Mouse (Mus musculus) MEL (cell line): ENCODE results near the gene Fbn1. TPM values are rescaled to one million over a fixed set of nuclear protein-coding genes. Genes with fewer than 3 reads are reported as not detected.

ENCODE experiments used
- DNase-seq: peaks from one replicate; pipeline ENCODE4 v3.0.0; 2011; ENCODE audit warnings: low read depth, low spot score
- H3K27ac ChIP-seq: 2 replicates; pipeline ENCODE4 v1.5.1; 2012; ENCODE audit warnings: low read depth, mild to moderate bottlenecking, control low read depth, low read length, moderate library complexity; ENCODE audit not compliant: control insufficient read depth
- H3K27me3 ChIP-seq, 2 experiments: fragments of 150-350 bp in 1 of 2; sonication (generic) in 1 of 2; 2 replicates each; pipeline ENCODE4 v1.6.1; 2012; ENCODE audit warnings: low read length in 2 of 2, mild to moderate bottlenecking in 2 of 2, improper control_type of control experiment in 1 of 2, moderate library complexity in 1 of 2; ENCODE audit not compliant: insufficient read depth in 2 of 2, control insufficient read depth in 1 of 2
- H3K36me3 ChIP-seq, 2 experiments: 2 replicates each; pipeline ENCODE4 v1.6.1; 2012 to 2014; ENCODE audit warnings: low read length in 2 of 2, improper control_type of control experiment in 1 of 2, inconsistent platforms in 1 of 2, mild to moderate bottlenecking in 1 of 2; ENCODE audit not compliant: insufficient read depth in 2 of 2, control insufficient read depth in 1 of 2
- H3K4me1 ChIP-seq, 2 experiments: fragments of 150-350 bp in 1 of 2; sonication (generic) in 1 of 2; 2 replicates each; pipeline ENCODE4 v1.6.1; 2012; ENCODE audit warnings: low read length in 2 of 2, improper control_type of control experiment in 1 of 2, mild to moderate bottlenecking in 1 of 2; ENCODE audit not compliant: insufficient read depth in 2 of 2, control insufficient read depth in 1 of 2
- H3K4me3 ChIP-seq, 2 experiments: fragments of 150-350 bp in 1 of 2; sonication (generic) in 1 of 2; 2 replicates each; pipeline ENCODE4 v1.5.1; 2012; ENCODE audit warnings: low read depth in 2 of 2, low read length in 2 of 2, mild to moderate bottlenecking in 2 of 2, moderate library complexity in 2 of 2, control low read depth in 1 of 2, improper control_type of control experiment in 1 of 2; ENCODE audit not compliant: control insufficient read depth in 1 of 2, insufficient read depth in 1 of 2
- H3K79me2 ChIP-seq: 2 replicates; pipeline ENCODE4 v1.6.1; 2012; ENCODE audit warnings: mild to moderate bottlenecking, low read length, moderate library complexity; ENCODE audit not compliant: control insufficient read depth, poor library complexity, insufficient read depth
- H3K9ac ChIP-seq: 2 replicates; pipeline ENCODE4 v1.6.1; 2012; ENCODE audit warnings: low read depth, mild to moderate bottlenecking, control low read depth, low read length, moderate library complexity; ENCODE audit not compliant: control insufficient read depth, poor library complexity, severe bottlenecking
- H3K9me3 ChIP-seq: fragments of 150-350 bp; sonication (generic); replicated peaks from 2 replicates; pipeline ENCODE4 v1.6.1; 2012; ENCODE audit warnings: mild to moderate bottlenecking, low read length, improper control_type of control experiment, moderate library complexity; ENCODE audit not compliant: insufficient read depth
- BHLHE40 ChIP-seq: IDR thresholded peaks from 2 replicates; pipeline ENCODE4 v1.6.1; 2012; ENCODE audit warnings: low read depth, mild to moderate bottlenecking, inconsistent platforms, low read length, improper control_type of control experiment, borderline replicate concordance
- CHD1 ChIP-seq: IDR thresholded peaks from 2 replicates; pipeline ENCODE4 v1.6.1; 2012; ENCODE audit warnings: low read depth, mild to moderate bottlenecking, inconsistent platforms, low read length, improper control_type of control experiment
- CHD2 ChIP-seq: IDR thresholded peaks from 2 replicates; pipeline ENCODE4 v1.6.1; 2011; ENCODE audit warnings: low read length, improper control_type of control experiment
- CTCF ChIP-seq, 3 experiments: IDR thresholded peaks in 2 of 3; conservative IDR thresholded peaks in 1 of 3; 2 replicates each; pipeline ENCODE4 v1.5.1; 2011 to 2012; ENCODE audit warnings: low read length in 3 of 3, low read depth in 2 of 3, mild to moderate bottlenecking in 2 of 3, improper control_type of control experiment in 1 of 3, inconsistent platforms in 1 of 3, mixed read lengths in 1 of 3, moderate library complexity in 1 of 3; ENCODE audit not compliant: control insufficient read depth in 1 of 3, insufficient read depth in 1 of 3, poor library complexity in 1 of 3, severe bottlenecking in 1 of 3
- EP300 ChIP-seq, 2 experiments: IDR thresholded peaks; 2 replicates each; pipeline ENCODE4 v1.6.1; 2011; ENCODE audit warnings: improper control_type of control experiment in 2 of 2, low read length in 2 of 2, low read depth in 1 of 2, mild to moderate bottlenecking in 1 of 2
- ETS1 ChIP-seq: IDR thresholded peaks from 2 replicates; pipeline ENCODE4 v1.6.1; 2012; ENCODE audit warnings: low read depth, mild to moderate bottlenecking, inconsistent platforms, low read length, improper control_type of control experiment, moderate library complexity
- GATA1 ChIP-seq: IDR thresholded peaks from 2 replicates; pipeline ENCODE4 v1.6.1; 2011; ENCODE audit warnings: low read depth, low read length, improper control_type of control experiment
- HCFC1 ChIP-seq: IDR thresholded peaks from 2 replicates; pipeline ENCODE4 v1.6.1; 2012; ENCODE audit warnings: low read depth, mild to moderate bottlenecking, inconsistent platforms, low read length, improper control_type of control experiment, moderate library complexity
- JUND ChIP-seq: IDR thresholded peaks from 2 replicates; pipeline ENCODE4 v1.6.1; 2011; ENCODE audit warnings: low read depth, mild to moderate bottlenecking, improper control_type of control experiment, low read length
- MAFK ChIP-seq: IDR thresholded peaks from 2 replicates; pipeline ENCODE4 v1.6.1; 2011; ENCODE audit warnings: low read depth, mild to moderate bottlenecking, low read length, improper control_type of control experiment, borderline replicate concordance
- MAX ChIP-seq: IDR thresholded peaks from 2 replicates; pipeline ENCODE4 v1.6.1; 2011; ENCODE audit warnings: low read length, improper control_type of control experiment
- MEF2A ChIP-seq: IDR thresholded peaks from 2 replicates; pipeline ENCODE4 v1.6.1; 2014; ENCODE audit warnings: low read depth, mild to moderate bottlenecking, inconsistent platforms, low read length, improper control_type of control experiment; ENCODE audit not compliant: poor library complexity, insufficient replicate concordance, severe bottlenecking; ENCODE audit errors: extremely low read depth
- NRF1 ChIP-seq: IDR thresholded peaks from 2 replicates; pipeline ENCODE4 v1.6.1; 2014; ENCODE audit warnings: low read depth, mild to moderate bottlenecking, inconsistent platforms, low read length, improper control_type of control experiment, moderate library complexity; ENCODE audit not compliant: poor library complexity, insufficient read depth, severe bottlenecking
- POLR2A ChIP-seq, 2 experiments: IDR thresholded peaks; 2 replicates each; pipeline ENCODE4 v1.6.1; 2011 to 2012; ENCODE audit warnings: low read length in 2 of 2, mild to moderate bottlenecking in 2 of 2, control low read depth in 1 of 2, improper control_type of control experiment in 1 of 2, low read depth in 1 of 2, moderate library complexity in 1 of 2; ENCODE audit not compliant: control insufficient read depth in 1 of 2, insufficient read depth in 1 of 2, poor library complexity in 1 of 2
- POLR2AphosphoS2 ChIP-seq: IDR thresholded peaks from 2 replicates; pipeline ENCODE4 v1.6.1; 2011; ENCODE audit warnings: low read length, improper control_type of control experiment
- POLR2AphosphoS5 ChIP-seq: IDR thresholded peaks from 2 replicates; pipeline ENCODE4 v1.6.1; 2012; ENCODE audit warnings: low read depth, borderline replicate concordance, mild to moderate bottlenecking, inconsistent platforms, low read length, moderate library complexity, mixed read lengths
- SIN3A ChIP-seq: IDR thresholded peaks from 2 replicates; pipeline ENCODE4 v1.6.1; 2012; ENCODE audit warnings: low read length, improper control_type of control experiment, inconsistent platforms
- TCF12 ChIP-seq: IDR thresholded peaks from 2 replicates; pipeline ENCODE4 v1.6.1; 2014; ENCODE audit warnings: low read depth, mild to moderate bottlenecking, inconsistent platforms, low read length, improper control_type of control experiment, moderate library complexity
- UBTF ChIP-seq: IDR thresholded peaks from 2 replicates; pipeline ENCODE4 v1.6.1; 2012; ENCODE audit warnings: low read depth, mild to moderate bottlenecking, inconsistent platforms, low read length, improper control_type of control experiment, moderate library complexity, borderline replicate concordance; ENCODE audit not compliant: insufficient read depth
- USF2 ChIP-seq, 2 experiments: IDR thresholded peaks; 2 replicates each; pipeline ENCODE4 v1.6.1; 2011 to 2012; ENCODE audit warnings: improper control_type of control experiment in 2 of 2, low read length in 2 of 2, borderline replicate concordance in 1 of 2, inconsistent platforms in 1 of 2, low read depth in 1 of 2, mild to moderate bottlenecking in 1 of 2; ENCODE audit not compliant: insufficient read depth in 1 of 2
- ZC3H11A ChIP-seq: IDR thresholded peaks from 2 replicates; pipeline ENCODE4 v1.6.1; 2012; ENCODE audit warnings: low read depth, mild to moderate bottlenecking, inconsistent platforms, low read length, improper control_type of control experiment
- ZKSCAN1 ChIP-seq: IDR thresholded peaks from 2 replicates; pipeline ENCODE4 v1.6.1; 2012; ENCODE audit warnings: low read depth, mild to moderate bottlenecking, inconsistent platforms, low read length, improper control_type of control experiment, moderate library complexity
- ZMIZ1 ChIP-seq: IDR thresholded peaks from 2 replicates; pipeline ENCODE4 v1.6.1; 2012; ENCODE audit warnings: low read depth, mild to moderate bottlenecking, inconsistent platforms, low read length, improper control_type of control experiment, moderate library complexity
- polyA plus RNA-seq, 2 experiments: library from polyadenylated mRNA; stranded (reverse) in 1 of 2; unstranded in 1 of 2; fragments of >175 nt in 1 of 2; fragments of >200 nt in 1 of 2; gene quantifications; 2 replicates each; pipeline versions ENCODE4 v1.2.1 to v1.2.4; 2012; ENCODE audit warnings: low replicate concordance in 2 of 2, low read depth in 1 of 2; ENCODE audit not compliant: insufficient read length in 2 of 2, insufficient read depth in 1 of 2, missing spikeins in 1 of 2
- total RNA-seq: library from RNA; depleted of rRNA; stranded (reverse); fragments of 300-350 nt; gene quantifications from 2 replicates; pipeline ENCODE4 v1.2.3, GENCODE M21; 2012

Gene Fbn1
- total and polyA plus RNA-seq, 3 experiments, result 0.01 TPM; not detected in 2

DNA sequence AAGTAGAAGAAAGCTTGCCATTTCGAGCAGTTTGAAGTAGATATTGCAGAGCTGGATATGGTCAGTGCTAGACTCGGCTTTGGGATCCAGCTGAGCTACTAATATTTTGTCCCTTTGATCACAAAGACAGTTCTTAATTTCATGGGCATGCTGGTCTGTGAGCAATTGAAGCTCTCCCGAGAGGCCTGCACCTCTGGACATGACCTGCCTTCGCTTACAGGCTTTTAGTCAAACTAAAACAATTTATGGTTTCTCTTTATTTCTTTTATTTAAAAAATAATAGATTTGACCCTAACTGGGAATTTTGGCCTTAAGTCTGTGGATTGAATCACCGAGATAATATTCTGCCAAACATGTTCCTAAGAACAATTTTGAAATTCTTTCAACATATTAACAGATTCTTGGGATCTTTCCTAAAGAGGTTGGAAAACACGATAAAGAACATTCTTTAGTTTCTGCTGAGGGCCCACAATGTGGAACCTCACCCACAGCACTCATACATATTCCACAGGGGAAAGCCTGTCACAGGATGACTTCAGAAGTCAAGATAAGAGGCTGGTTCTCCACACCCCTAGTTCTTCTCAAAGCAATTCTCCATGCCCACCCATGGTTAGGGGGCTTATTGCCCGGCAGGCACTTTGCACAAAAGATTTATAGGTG is 125.0 kb downstream of the Fbn1 start:
- Histone ChIP-seq H3K27me3 (no peaks in the 10 kb centered on the region; a peak in 2 of 4 replicates), H3K79me2 (no peaks in the 10 kb centered on the region), H3K9ac (no peak overlapping the region), H3K4me3 (no peak overlapping the region), H3K27ac (no peak overlapping the region), H3K9me3 (no peaks in the 10 kb centered on the region), H3K36me3 (no peaks in the 10 kb centered on the region), H3K4me1 (no peaks in the 10 kb centered on the region)
- no peak for DNase-seq
- TF ChIP-seq BHLHE40 (no peak), UBTF (no peak), MAFK (no peak), ZC3H11A (no peak), CTCF (IDR thresholded peaks at IDR 0.05 in 2 of 3, conservative IDR thresholded peaks at IDR 0.05 in 1 of 3; ENCODE audit: control insufficient read depth in 1 of 3, insufficient read depth in 1 of 3, low read depth in 2 of 3, low read length in 3 of 3, poor library complexity in 1 of 3, severe bottlenecking in 1 of 3) (no peak), CHD1 (no peak), EP300 (IDR thresholded peaks at IDR 0.05; ENCODE audit: low read depth in 1 of 2, low read length in 2 of 2) (no peak), TCF12 (no peak), GATA1 (no peak)

DNA sequence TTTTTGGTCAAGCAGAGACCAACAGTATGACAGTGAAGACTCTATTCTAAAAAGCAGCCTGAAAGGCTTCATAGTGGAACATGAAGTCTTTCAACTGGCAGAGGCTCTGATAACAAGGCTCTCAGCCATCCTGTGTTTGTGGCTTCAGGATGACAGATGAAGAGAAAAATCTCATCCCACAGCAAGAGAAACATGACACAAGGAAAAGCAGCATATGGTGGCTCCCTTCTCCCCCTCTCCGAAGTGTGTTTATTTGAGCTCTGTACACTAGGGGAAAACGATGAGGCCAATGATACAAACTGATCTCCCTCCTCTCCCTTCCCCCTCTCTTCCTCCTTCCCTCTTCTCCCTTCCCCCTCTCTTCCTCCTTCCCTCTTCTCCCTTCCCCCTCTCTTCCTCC is 127.7 kb downstream of the Fbn1 start:
- Histone ChIP-seq H3K36me3 (no peaks in the 10 kb centered on the region), H3K79me2 (no peaks in the 10 kb centered on the region), H3K9ac (no peak overlapping the region), H3K4me1 (no peaks in the 10 kb centered on the region), H3K27me3 (no peaks in the 10 kb centered on the region; a peak in 2 of 4 replicates), H3K9me3 (no peaks in the 10 kb centered on the region), H3K4me3 (no peak overlapping the region), H3K27ac (no peak overlapping the region)
- TF ChIP-seq MEF2A, result no peak
- DNase-seq, result no peak

DNA sequence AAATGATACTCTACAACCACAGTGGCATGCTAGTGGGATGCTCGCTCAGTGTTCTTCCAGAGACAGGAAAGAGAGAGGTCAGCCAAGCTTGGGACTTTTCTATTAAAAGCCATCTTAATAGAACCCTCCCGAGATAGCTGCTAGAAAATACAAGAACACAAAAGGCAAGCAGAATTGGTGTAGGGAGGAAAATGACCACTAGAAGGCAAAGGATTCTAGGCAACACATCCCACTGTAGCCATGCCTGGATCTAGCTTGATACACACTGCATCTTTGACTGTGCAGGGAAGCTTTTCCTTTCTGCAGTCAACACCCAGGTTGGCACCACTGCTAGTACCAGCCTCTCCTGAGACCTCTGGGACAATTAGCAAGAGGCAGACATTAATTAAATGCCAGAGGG is 128.6 kb downstream of the Fbn1 start:
- H3K4me1 ChIP-seq, result no peaks in the 10 kb centered on the region
- H3K9me3 ChIP-seq, result no peaks in the 10 kb centered on the region
- no peak overlapping the region for H3K9ac ChIP-seq
- H3K79me2 ChIP-seq, result no peaks in the 10 kb centered on the region
- no peaks in the 10 kb centered on the region for H3K36me3 ChIP-seq
- no peak overlapping the region for H3K27ac ChIP-seq
- no peak for TF ChIP-seq HCFC1
- no peak for TF ChIP-seq JUND
- no peak for TF ChIP-seq MAFK
- no peak for TF ChIP-seq SIN3A
- no peak for TF ChIP-seq POLR2AphosphoS5
- TF ChIP-seq MEF2A, result no peak
- TF ChIP-seq NRF1, result no peak
- TF ChIP-seq ETS1, result no peak
- no peak for TF ChIP-seq TCF12
- TF ChIP-seq USF2 (IDR thresholded peaks at IDR 0.05; ENCODE audit: borderline replicate concordance in 1 of 2, insufficient read depth in 1 of 2, low read depth in 1 of 2, low read length in 2 of 2), result no peak
- TF ChIP-seq POLR2AphosphoS2, result no peak
- no peak for TF ChIP-seq CHD2
- TF ChIP-seq POLR2A (IDR thresholded peaks at IDR 0.05; ENCODE audit: control insufficient read depth in 1 of 2, insufficient read depth in 1 of 2, low read depth in 1 of 2, low read length in 2 of 2, poor library complexity in 1 of 2), result no peak
- no peak for TF ChIP-seq CHD1
- no peak for TF ChIP-seq MAX
- no peak for TF ChIP-seq EP300 (IDR thresholded peaks at IDR 0.05; ENCODE audit: low read depth in 1 of 2, low read length in 2 of 2)
- TF ChIP-seq ZMIZ1, result no peak
- no peak for TF ChIP-seq ZKSCAN1
- no peak for TF ChIP-seq CTCF (IDR thresholded peaks at IDR 0.05 in 2 of 3, conservative IDR thresholded peaks at IDR 0.05 in 1 of 3; ENCODE audit: control insufficient read depth in 1 of 3, insufficient read depth in 1 of 3, low read depth in 2 of 3, low read length in 3 of 3, poor library complexity in 1 of 3, severe bottlenecking in 1 of 3)
- DNase-seq, result no peak
- no peaks in the 10 kb centered on the region; a peak in 2 of 4 replicates for H3K27me3 ChIP-seq
- H3K4me3 ChIP-seq, result no peak overlapping the region
